Mouse (Mus musculus) right cerebral cortex, postnatal 25 days (tissue): ENCODE measurements at regions not wholly inside any gene's neighbourhood (a gene's known extent, or its start where the extent isn't known, plus 50 kb on each side); places are given as distances from the start of the nearest gene placed in this dataset.

ENCODE experiments used
- DNase-seq: peaks from one replicate; pipeline ENCODE4 v3.0.0; 2022

GRCm38 (mm10) chr15:85675126-85675525 is 59.7 kb upstream of the Ppara start:
- no peak for DNase-seq

GRCm38 (mm10) chr15:85675736-85676135 is 59.0 kb upstream of the Ppara start:
- no peak for DNase-seq

- DNase-seq = no peak
Measured at GRCm38 (mm10) chr15:85676156-85676555, 58.6 kb upstream of the Ppara start.

GRCm38 (mm10) chr15:85676871-85677270 is 57.9 kb upstream of the Ppara start:
- no peak for DNase-seq

- DNase-seq = no peak
Measured at GRCm38 (mm10) chr15:85677381-85677780, 57.4 kb upstream of the Ppara start.

GRCm38 (mm10) chr15:85677855-85678254 is 56.9 kb upstream of the Ppara start:
- DNase-seq = peak; percentile 78

GRCm38 (mm10) chr15:85678351-85678895 is 56.4 kb upstream of the Ppara start:
- DNase-seq = no peak

- DNase-seq = peak; percentile 75
Measured at GRCm38 (mm10) chr15:85678981-85679708, 55.6 kb upstream of the Ppara start.

- DNase-seq = no peak
Measured at GRCm38 (mm10) chr15:85679864-85680428, 54.8 kb upstream of the Ppara start.

- peak; percentile 34 for DNase-seq
Measured at GRCm38 (mm10) chr15:85680460-85681224, 54.1 kb upstream of the Ppara start.

- peak; percentile 11 for DNase-seq
Measured at GRCm38 (mm10) chr15:85682116-85682515, 52.7 kb upstream of the Ppara start.

GRCm38 (mm10) chr15:85682780-85683179 is 52.0 kb upstream of the Ppara start:
- DNase-seq = no peak

- no peak for DNase-seq
Measured at GRCm38 (mm10) chr15:85683271-85683670, 51.5 kb upstream of the Ppara start.

- DNase-seq = no peak
Measured at GRCm38 (mm10) chr15:85683716-85684115, 51.1 kb upstream of the Ppara start.

- no peak for DNase-seq
Measured at GRCm38 (mm10) chr15:85684164-85684708, 50.5 kb upstream of the Ppara start.

GRCm38 (mm10) chr15:85684875-85685274 is 49.9 kb upstream of the Ppara start:
- no peak for DNase-seq
